Mouse (Mus musculus) fat pad, adult 2 months (tissue): ENCODE measurements around the gene Tbx15.

ENCODE experiments used
- DNase-seq: peaks from one replicate; pipeline ENCODE4 v3.0.0-alpha.2; 2011; ENCODE audit warnings: low read depth, low spot score; ENCODE audit errors: extremely low read depth

Gene Tbx15

GRCm38 (mm10) chr3:99240213-99240720 lies at the start of gene Tbx15:
Gene Tbx15, plus strand, starts transcription at chr3:99240381.
- DNase-seq, result no peak

- no peak for DNase-seq
Measured at GRCm38 (mm10) chr3:99193576-99193975, 46.6 kb upstream of the Tbx15 start.

- DNase-seq, result no peak
Measured at GRCm38 (mm10) chr3:99203331-99203730, 36.9 kb upstream of the Tbx15 start.

- no peak for DNase-seq
Measured at GRCm38 (mm10) chr3:99208416-99208815, 31.8 kb upstream of the Tbx15 start.

GRCm38 (mm10) chr3:99211105-99211698 lies 29.0 kb upstream of the Tbx15 start:
- no peak for DNase-seq

- no peak for DNase-seq
Measured at GRCm38 (mm10) chr3:99227807-99228206, 12.4 kb upstream of the Tbx15 start.

GRCm38 (mm10) chr3:99233393-99234318 lies 6.5 kb upstream of the Tbx15 start:
- DNase-seq, result no peak

GRCm38 (mm10) chr3:99234319-99234869 lies 5.8 kb upstream of the Tbx15 start:
- DNase-seq, result no peak

- DNase-seq, result no peak
Measured at GRCm38 (mm10) chr3:99235116-99235803, 4.9 kb upstream of the Tbx15 start.

GRCm38 (mm10) chr3:99235804-99236755 lies 4.1 kb upstream of the Tbx15 start:
- no peak for DNase-seq

GRCm38 (mm10) chr3:99238691-99239090 lies 1.5 kb upstream of the Tbx15 start:
- no peak for DNase-seq

GRCm38 (mm10) chr3:99239301-99240045 lies 708 bp upstream of the Tbx15 start:
- no peak for DNase-seq

GRCm38 (mm10) chr3:99240811-99241738 lies 894 bp downstream of the Tbx15 start:
- DNase-seq, result no peak

- no peak for DNase-seq
Measured at GRCm38 (mm10) chr3:99242481-99242880, 2.3 kb downstream of the Tbx15 start.

- peak; percentile 42 for DNase-seq
Measured at GRCm38 (mm10) chr3:99245341-99245740, 5.2 kb downstream of the Tbx15 start.

GRCm38 (mm10) chr3:99246629-99247028 lies 6.4 kb downstream of the Tbx15 start:
- no peak for DNase-seq

GRCm38 (mm10) chr3:99247586-99247985 lies 7.4 kb downstream of the Tbx15 start:
- no peak for DNase-seq
